Mouse (Mus musculus) hindbrain, embryonic 13.5 days (tissue): ENCODE measurements around the gene Hist1h1d. TPM values are rescaled to one million over a fixed set of nuclear protein-coding genes. Genes with fewer than 3 reads are reported as not detected.
"Not testable (repeated sequence)": the region's sequence is repeated elsewhere in the genome, so short reads cannot be mapped to it uniquely, and the experiment has no call there.

ENCODE experiments used
- ATAC-seq: fragments of 200-750 bp; cut with Nextera tagmentation; 2 replicates; pipeline ENCODE4 v1.8.0; 2017; ENCODE audit warnings: moderate TSS enrichment; ENCODE audit not compliant: low FRiP score
- H3K27ac ChIP-seq: fragments of 300-500 bp; sonication (generic); 2 replicates; pipeline ENCODE4 v1.5.1; 2015; ENCODE audit warnings: inconsistent platforms, mild to moderate bottlenecking, moderate library complexity
- H3K27me3 ChIP-seq: fragments of 300-500 bp; sonication (generic); 2 replicates; pipeline ENCODE4 v1.6.1; 2015; ENCODE audit warnings: mild to moderate bottlenecking, inconsistent platforms
- H3K36me3 ChIP-seq: fragments of 300-500 bp; sonication (generic); 2 replicates; pipeline ENCODE4 v1.6.1; 2015; ENCODE audit warnings: mild to moderate bottlenecking, inconsistent platforms
- H3K4me1 ChIP-seq: fragments of 300-500 bp; sonication (generic); replicated peaks from 2 replicates; pipeline ENCODE4 v1.6.1; 2015; ENCODE audit warnings: inconsistent platforms
- H3K4me2 ChIP-seq: fragments of 300-500 bp; sonication (generic); 2 replicates; pipeline ENCODE4 v1.6.1; 2015; ENCODE audit warnings: inconsistent platforms, mild to moderate bottlenecking, moderate library complexity
- H3K4me3 ChIP-seq: fragments of 300-500 bp; sonication (generic); 2 replicates; pipeline ENCODE4 v1.5.1; 2015; ENCODE audit warnings: mild to moderate bottlenecking, inconsistent platforms
- H3K9ac ChIP-seq: fragments of 300-500 bp; sonication (generic); 2 replicates; pipeline ENCODE4 v1.6.1; 2015; ENCODE audit warnings: mild to moderate bottlenecking, inconsistent platforms
- H3K9me3 ChIP-seq: fragments of 300-500 bp; sonication (generic); 2 replicates; pipeline ENCODE4 v1.6.1; 2016; ENCODE audit warnings: inconsistent platforms
- WGBS: fragments of 180-500 bp; shearing (Covaris S2); methylation state at CpG from one replicate; pipeline ENCODE4 v1.1.7; 2015; 5-methylcytosine and 5-hydroxymethylcytosine counted together
- polyA plus RNA-seq: library from polyadenylated mRNA; unstranded; fragments of >200 nt; fragmentation: Nextera tagmentation; extraction: Ambion mirVana; gene quantifications from 2 replicates; pipeline ENCODE4 v1.2.1, GENCODE M21; 2015

Hist1h1d gene
- polyA plus RNA-seq, 1 experiment from 2014 or later, result 0.10 TPM

GRCm38 (mm10) chr13:23530901-23531875 is 21.9 kb upstream of the Hist1h1d start, which contains the start of gene Hist1h4h:
Hist1h4h (plus strand) TSS chr13:23531050.
- peak within 1 kb of the TSS; percentile 96 for H3K27ac ChIP-seq
- no peaks in the 10 kb centered on the region for H3K9me3 ChIP-seq
- H3K4me2 ChIP-seq, result peak within 1 kb of the TSS; percentile 74
- peak; percentile 86 for ATAC-seq
- peak within 1 kb of the TSS; percentile 51 for H3K4me3 ChIP-seq
- H3K27me3 ChIP-seq, result no peaks in the 10 kb centered on the region
- H3K9ac ChIP-seq, result peak within 1 kb of the TSS; percentile 83
- peaks cover 45% of the 10 kb centered on the region for H3K4me1 ChIP-seq
- under 1% methylated on average over 59 of the region's 70 CpGs for WGBS
- H3K36me3 ChIP-seq, result no peaks in the 10 kb centered on the region

GRCm38 (mm10) chr13:23532262-23533075 is 20.6 kb upstream of the Hist1h1d start:
- ATAC-seq, result no peak
- 28% methylated on average over 9 of the region's 9 CpGs for WGBS

GRCm38 (mm10) chr13:23533560-23534367 is 19.3 kb upstream of the Hist1h1d start, which contains the start of gene Hist1h2af:
Hist1h2af (plus strand) TSS chr13:23533906.
- peak within 1 kb of the TSS; percentile 96 for H3K27ac ChIP-seq
- H3K4me2 ChIP-seq, result peak within 1 kb of the TSS; percentile 74
- H3K9me3 ChIP-seq, H3K36me3 ChIP-seq, H3K27me3 ChIP-seq: not testable (repeated sequence)
- under 1% methylated on average over 26 of the region's 53 CpGs for WGBS
- H3K4me1 ChIP-seq, result peaks cover 44% of the 10 kb centered on the region
- peak within 1 kb of the TSS; percentile 51 for H3K4me3 ChIP-seq
- peak within 1 kb of the TSS; percentile 60 for H3K9ac ChIP-seq
- 0 out of 2 replicates have a peak, but pooled peaks have one; percentile 23 for ATAC-seq

More at GRCm38 (mm10) chr13:23532262-23533075, 20.6 kb upstream of the Hist1h1d start:
- Histone ChIP-seq H3K9me3 (no peaks in the 10 kb centered on the region), H3K27ac (peak overlapping the region; percentile 96), H3K4me2 (peak overlapping the region; percentile 74), H3K4me1 (peaks cover 49% of the 10 kb centered on the region), H3K4me3 (peak overlapping the region; percentile 51), H3K9ac (peak overlapping the region; percentile 83), H3K27me3 (no peaks in the 10 kb centered on the region), H3K36me3 (no peaks in the 10 kb centered on the region)

- under 1% methylated on average over 15 of the region's 15 CpGs for WGBS
- peak overlapping the region; percentile 69 for H3K27ac ChIP-seq
- no peak for ATAC-seq
- peak overlapping the region; percentile 74 for H3K4me2 ChIP-seq
- peak overlapping the region; percentile 51 for H3K4me3 ChIP-seq
- no peaks in the 10 kb centered on the region for H3K9me3 ChIP-seq
- H3K9ac ChIP-seq, result peak overlapping the region; percentile 60
- no peaks in the 10 kb centered on the region for H3K36me3 ChIP-seq
- H3K27me3 ChIP-seq, result no peaks in the 10 kb centered on the region
- peaks cover 39% of the 10 kb centered on the region for H3K4me1 ChIP-seq
These were observed 18.5 kb upstream of the Hist1h1d start for GRCm38 (mm10) chr13:23534368-23535131.

GRCm38 (mm10) chr13:23535137-23536075 is 17.7 kb upstream of the Hist1h1d start, which contains the start of gene Hist1h3g:
Hist1h3g (plus strand) TSS chr13:23535422.
- H3K27ac ChIP-seq, result peak within 1 kb of the TSS; percentile 69
- H3K36me3 ChIP-seq, H3K27me3 ChIP-seq, H3K9me3 ChIP-seq: not testable (repeated sequence)
- H3K4me2 ChIP-seq, result peak within 1 kb of the TSS; percentile 74
- peak within 1 kb of the TSS; percentile 64 for H3K9ac ChIP-seq
- peak; percentile 90 for ATAC-seq
- under 1% methylated on average over 54 of the region's 62 CpGs for WGBS
- H3K4me1 ChIP-seq, result peaks cover 39% of the 10 kb centered on the region
- H3K4me3 ChIP-seq, result peak within 1 kb of the TSS; percentile 51

- H3K9ac ChIP-seq, result peak overlapping the region; percentile 43; the same call in 1 of the 2 replicates
- H3K4me3 ChIP-seq, result peak overlapping the region; percentile 51
These were observed 16.8 kb upstream of the Hist1h1d start for GRCm38 (mm10) chr13:23536076-23536822.

GRCm38 (mm10) chr13:23537006-23537710 is 15.9 kb upstream of the Hist1h1d start:
- H3K27ac ChIP-seq, result no peak overlapping the region
- no peak overlapping the region for H3K9ac ChIP-seq
- no peaks in the 10 kb centered on the region for H3K36me3 ChIP-seq
- H3K4me3 ChIP-seq, result no peak overlapping the region
- ATAC-seq, result no peak
- H3K27me3 ChIP-seq, result no peaks in the 10 kb centered on the region
- no peaks in the 10 kb centered on the region for H3K9me3 ChIP-seq
- WGBS, result 87% methylated on average over 3 of the region's 3 CpGs
- H3K4me2 ChIP-seq, result peak overlapping the region; percentile 74
- peaks cover 36% of the 10 kb centered on the region for H3K4me1 ChIP-seq

More at GRCm38 (mm10) chr13:23536076-23536822, 16.8 kb upstream of the Hist1h1d start:
- H3K27ac ChIP-seq, result no peak overlapping the region
- no peaks in the 10 kb centered on the region for H3K36me3 ChIP-seq
- WGBS, result 23% methylated on average over 7 of the region's 7 CpGs
- peaks cover 39% of the 10 kb centered on the region for H3K4me1 ChIP-seq
- H3K27me3 ChIP-seq, result no peaks in the 10 kb centered on the region
- H3K4me2 ChIP-seq, result peak overlapping the region; percentile 74
- H3K9me3 ChIP-seq, result no peaks in the 10 kb centered on the region
- no peak for ATAC-seq

GRCm38 (mm10) chr13:23538249-23538648 is 14.8 kb upstream of the Hist1h1d start:
- H3K36me3 ChIP-seq, result no peaks in the 10 kb centered on the region
- no peaks in the 10 kb centered on the region for H3K27me3 ChIP-seq
- no peak overlapping the region for H3K27ac ChIP-seq
- no peak overlapping the region for H3K9ac ChIP-seq
- ATAC-seq, result no peak
- peaks cover 31% of the 10 kb centered on the region for H3K4me1 ChIP-seq
- no peak overlapping the region for H3K4me2 ChIP-seq
- no peaks in the 10 kb centered on the region for H3K9me3 ChIP-seq
- H3K4me3 ChIP-seq, result no peak overlapping the region
- WGBS, result 75% methylated on average over 5 of the region's 5 CpGs

- not testable (repeated sequence) for ATAC-seq, H3K9ac ChIP-seq, H3K4me2 ChIP-seq, H3K27ac ChIP-seq, H3K36me3 ChIP-seq, H3K4me3 ChIP-seq, H3K27me3 ChIP-seq, H3K9me3 ChIP-seq
- 64% methylated on average over 1 of the region's 1 CpGs for WGBS
- peaks cover 20% of the 10 kb centered on the region for H3K4me1 ChIP-seq
These were observed 13.2 kb upstream of the Hist1h1d start for GRCm38 (mm10) chr13:23539821-23540220.
